Mouse (Mus musculus) heart, embryonic 15.5 days (tissue): ENCODE data around the gene Hnrnpul2. TPM values are rescaled to one million over a fixed set of nuclear protein-coding genes. Genes with fewer than 3 reads are reported as not detected.
A peak's percentile ranks its signal among the peaks of the same experiment; 100 is the strongest.
"Not testable (repeated sequence)": the region's sequence is repeated elsewhere in the genome, so short reads cannot be mapped to it uniquely, and the experiment has no call there.

Experiments used
- ATAC-seq: fragments of 200-750 bp; cut with Nextera tagmentation; replicated peaks from 2 replicates; pipeline ENCODE4 v1.8.0; 2017; ENCODE audit warnings: low read depth, moderate TSS enrichment; ENCODE audit not compliant: insufficient number of reproducible peaks, insufficient read depth, low FRiP score
- H3K27ac ChIP-seq: fragments of 300-500 bp; sonication (generic); 2 replicates; pipeline ENCODE4 v1.5.1; 2015; ENCODE audit warnings: mild to moderate bottlenecking, inconsistent platforms
- H3K27me3 ChIP-seq: fragments of 300-500 bp; sonication (generic); 2 replicates; pipeline ENCODE4 v1.6.1; 2015; ENCODE audit warnings: inconsistent platforms
- H3K36me3 ChIP-seq: fragments of 300-500 bp; sonication (generic); 2 replicates; pipeline ENCODE4 v1.6.1; 2015; ENCODE audit warnings: mild to moderate bottlenecking, inconsistent platforms
- H3K4me1 ChIP-seq: fragments of 300-500 bp; sonication (generic); replicated peaks from 2 replicates; pipeline ENCODE4 v1.6.1; 2015; ENCODE audit warnings: inconsistent platforms
- H3K4me2 ChIP-seq: fragments of 300-500 bp; sonication (generic); 2 replicates; pipeline ENCODE4 v1.6.1; 2015; ENCODE audit warnings: inconsistent platforms, mild to moderate bottlenecking, moderate library complexity
- H3K4me3 ChIP-seq: fragments of 300-500 bp; sonication (generic); 2 replicates; pipeline ENCODE4 v1.5.1; 2015; ENCODE audit warnings: mild to moderate bottlenecking, inconsistent platforms
- H3K9ac ChIP-seq: fragments of 300-500 bp; sonication (generic); 2 replicates; pipeline ENCODE4 v1.6.1; 2015; ENCODE audit warnings: mild to moderate bottlenecking, inconsistent platforms
- H3K9me3 ChIP-seq: fragments of 300-500 bp; sonication (generic); replicated peaks from 2 replicates; pipeline ENCODE4 v1.6.1; 2016; ENCODE audit warnings: inconsistent platforms
- WGBS: fragments of 180-500 bp; shearing (Covaris S2); methylation state at CpG from one replicate; pipeline ENCODE4 v1.1.7; 2015; ENCODE audit warnings: mixed read lengths; 5-methylcytosine and 5-hydroxymethylcytosine counted together
- polyA plus RNA-seq: library from polyadenylated mRNA; unstranded; fragments of >200 nt; fragmentation: Nextera tagmentation; extraction: Ambion mirVana; gene quantifications from 2 replicates; pipeline ENCODE4 v1.2.1, GENCODE M21; 2015

Hnrnpul2 gene
- polyA plus RNA-seq, 1 experiment from 2014 or later, result 2.6 TPM

- 26% methylated on average over 1 of the region's 1 CpGs for WGBS
- H3K36me3 ChIP-seq, result no peaks in the 10 kb centered on the region
- H3K9ac ChIP-seq, result no peak overlapping the region
- no peak for ATAC-seq
- no peaks in the 10 kb centered on the region for H3K4me1 ChIP-seq
- no peaks in the 10 kb centered on the region for H3K27me3 ChIP-seq
- no peak overlapping the region for H3K4me3 ChIP-seq
- no peak overlapping the region for H3K27ac ChIP-seq
- no peak overlapping the region for H3K4me2 ChIP-seq
- no peaks in the 10 kb centered on the region for H3K9me3 ChIP-seq
Observed at GRCm38 (mm10) chr19:8859018-8859417, 39.2 kb downstream of the Hnrnpul2 start.

DNA sequence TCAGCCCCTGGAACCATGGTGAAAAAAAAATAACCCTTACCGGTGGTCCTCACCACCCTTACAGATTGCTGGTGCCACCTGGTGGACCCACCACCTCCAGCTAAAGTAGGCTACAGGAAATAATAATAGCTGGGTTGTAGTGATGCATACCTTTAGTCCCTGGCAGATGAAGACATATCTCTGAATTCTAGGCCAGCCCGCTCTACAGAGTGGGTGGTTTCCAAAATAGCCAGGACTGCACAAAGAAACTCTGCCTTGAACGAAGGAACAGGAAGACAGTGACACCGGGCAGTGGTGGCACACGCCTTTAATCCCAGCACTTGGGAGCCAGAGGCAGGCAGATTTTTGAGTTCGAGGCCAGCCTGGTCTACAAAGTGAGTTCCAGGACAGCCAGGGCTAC lies 44.5 kb downstream of the Hnrnpul2 start:
- ATAC-seq, result no peak
- Histone ChIP-seq H3K9ac (no peak overlapping the region), H3K36me3 (no peaks in the 10 kb centered on the region), H3K27ac (no peak overlapping the region), H3K4me2 (no peak overlapping the region), H3K27me3 (no peaks in the 10 kb centered on the region), H3K4me1 (no peaks in the 10 kb centered on the region), H3K9me3 (no peaks in the 10 kb centered on the region), H3K4me3 (no peak overlapping the region)
- WGBS, result 77% methylated on average over 6 of the region's 6 CpGs

DNA sequence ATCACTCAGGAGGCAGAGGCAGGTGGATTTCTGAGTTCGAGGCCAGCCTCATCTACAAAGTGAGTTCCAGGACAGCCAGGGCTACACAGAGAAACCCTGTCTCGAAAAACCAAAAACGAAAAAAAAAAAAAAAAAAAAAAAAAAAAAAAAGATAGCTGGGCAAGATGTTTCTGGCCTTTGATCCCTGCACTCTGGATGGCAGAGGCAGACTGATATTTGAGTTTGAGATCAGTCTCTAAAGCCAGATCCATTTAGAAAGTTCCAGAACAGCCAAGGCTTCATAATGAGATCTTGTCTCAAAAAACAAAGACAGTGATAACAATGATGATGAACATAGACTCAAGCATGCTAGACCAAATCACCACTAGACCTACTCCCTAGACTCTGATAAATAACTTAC lies 50.6 kb downstream of the Hnrnpul2 start:
- H3K4me1 ChIP-seq, H3K9ac ChIP-seq, H3K27ac ChIP-seq, H3K9me3 ChIP-seq, H3K27me3 ChIP-seq, ATAC-seq: not testable (repeated sequence)
- 78% methylated on average over 3 of the region's 3 CpGs for WGBS
- H3K36me3 ChIP-seq, result peaks cover 24% of the 10 kb centered on the region
- peak overlapping the region; percentile 87 for H3K4me2 ChIP-seq
- H3K4me3 ChIP-seq, result peak overlapping the region; percentile 83

GRCm38 (mm10) chr19:8870838-8871237 lies 51.0 kb downstream of the Hnrnpul2 start:
- H3K27ac ChIP-seq, result peak overlapping the region; percentile 66
- ATAC-seq, result no peak
- H3K4me2 ChIP-seq, result peak overlapping the region; percentile 87
- WGBS, result 42% methylated on average over 9 of the region's 9 CpGs
- peaks cover 28% of the 10 kb centered on the region for H3K36me3 ChIP-seq
- H3K4me3 ChIP-seq, result peak overlapping the region; percentile 83
- H3K9ac ChIP-seq, result peak overlapping the region; percentile 96
- no peaks in the 10 kb centered on the region for H3K9me3 ChIP-seq
- no peaks in the 10 kb centered on the region for H3K27me3 ChIP-seq
- H3K4me1 ChIP-seq, result peaks cover 9% of the 10 kb centered on the region

DNA sequence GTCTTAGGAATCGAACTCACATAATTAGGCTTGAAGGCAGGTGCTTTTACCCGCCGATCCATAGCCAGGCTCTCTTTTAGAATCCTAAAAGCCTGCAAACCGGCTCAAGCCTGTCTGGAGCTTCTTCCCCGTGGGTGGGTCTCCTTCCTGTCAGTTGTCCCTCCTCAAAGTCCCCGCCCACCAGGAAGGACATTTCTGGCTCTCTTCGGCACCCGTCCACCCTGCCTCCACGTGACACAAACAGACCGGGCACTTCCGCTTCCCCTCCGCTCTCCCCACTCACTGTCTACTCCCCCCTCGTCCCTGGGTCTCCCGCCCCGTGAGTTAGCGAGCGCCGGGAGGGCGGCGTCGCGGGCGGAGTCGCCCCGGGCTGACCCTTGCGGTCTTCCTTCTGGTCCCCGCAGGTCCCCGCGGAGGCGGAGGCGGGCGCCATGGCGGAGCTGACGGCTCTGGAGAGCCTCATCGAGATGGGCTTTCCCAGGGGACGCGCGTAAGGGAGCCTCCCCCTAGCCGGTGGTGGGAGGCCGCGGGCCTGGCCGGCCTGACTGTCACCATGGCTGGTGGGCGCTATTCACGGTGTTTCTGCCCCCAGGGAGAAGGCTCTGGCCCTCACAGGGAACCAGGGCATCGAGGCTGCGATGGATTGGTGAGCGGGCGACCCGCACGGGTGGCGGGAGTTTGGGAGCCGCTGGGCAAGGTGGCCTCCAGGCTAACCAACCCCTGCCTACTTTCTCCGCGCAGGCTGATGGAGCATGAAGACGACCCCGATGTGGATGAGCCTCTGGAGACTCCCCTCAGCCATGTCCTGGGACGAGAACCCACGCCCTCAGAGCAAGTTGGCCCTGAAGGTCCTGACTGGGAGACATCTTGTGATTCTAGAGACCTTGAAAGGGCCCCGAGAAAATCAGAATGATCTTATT lies 51.7 kb downstream of the Hnrnpul2 start, which contains the start of gene Ubxn1:
TSS of gene Ubxn1 (plus strand) at position 230 of the 920 bp plus-strand sequence.
- WGBS, result under 1% methylated on average over 57 of the region's 59 CpGs
- Histone ChIP-seq H3K4me2 (peak within 1 kb of the TSS; percentile 87), H3K4me1 (peaks cover 9% of the 10 kb centered on the region), H3K4me3 (peak within 1 kb of the TSS; percentile 83), H3K27ac (peak within 1 kb of the TSS; percentile 80), H3K36me3 (peaks cover 33% of the 10 kb centered on the region), H3K9me3 (no peaks in the 10 kb centered on the region), H3K9ac (peak within 1 kb of the TSS; percentile 96), H3K27me3 (no peaks in the 10 kb centered on the region)
- peak; percentile 96 for ATAC-seq

GRCm38 (mm10) chr19:8872266-8872840 lies 52.5 kb downstream of the Hnrnpul2 start:
- 67% methylated on average over 10 of the region's 10 CpGs for WGBS
- no peak for ATAC-seq
- peak overlapping the region; percentile 80 for H3K27ac ChIP-seq
- H3K4me2 ChIP-seq, result peak overlapping the region; percentile 87
- H3K9ac ChIP-seq, result peak overlapping the region; percentile 96
- H3K4me3 ChIP-seq, result peak overlapping the region; percentile 83
- no peaks in the 10 kb centered on the region for H3K27me3 ChIP-seq
- H3K9me3 ChIP-seq, result no peaks in the 10 kb centered on the region
- peaks cover 9% of the 10 kb centered on the region for H3K4me1 ChIP-seq
- H3K36me3 ChIP-seq, result peaks cover 38% of the 10 kb centered on the region

DNA sequence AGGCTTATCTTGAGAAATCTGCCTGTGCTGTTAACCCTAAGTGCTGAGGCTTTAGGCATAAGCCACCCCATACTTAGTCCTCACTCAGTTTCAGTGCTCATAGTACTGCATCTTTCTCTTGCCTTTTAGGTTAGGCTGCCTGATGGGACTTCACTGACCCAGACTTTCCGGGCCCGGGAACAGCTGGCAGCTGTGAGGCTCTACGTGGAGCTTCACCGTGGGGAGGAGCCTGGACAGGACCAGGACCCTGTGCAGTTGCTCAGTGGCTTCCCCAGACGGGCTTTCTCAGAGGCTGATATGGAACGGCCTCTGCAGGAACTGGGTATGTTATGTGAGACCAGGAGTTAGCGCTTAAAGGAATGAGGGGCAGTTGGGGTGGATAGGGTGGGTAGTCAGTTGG lies 55.2 kb downstream of the Hnrnpul2 start:
- Histone ChIP-seq H3K9ac (no peak overlapping the region), H3K4me1 (peaks cover 19% of the 10 kb centered on the region), H3K27ac (no peak overlapping the region), H3K4me2 (no peak overlapping the region), H3K36me3 (peaks cover 41% of the 10 kb centered on the region), H3K9me3 (no peaks in the 10 kb centered on the region), H3K4me3 (no peak overlapping the region), H3K27me3 (no peaks in the 10 kb centered on the region)
- no peak for ATAC-seq
- WGBS, result 88% methylated on average over 7 of the region's 7 CpGs

GRCm38 (mm10) chr19:8880311-8881033 lies 60.7 kb downstream of the Hnrnpul2 start, which contains the start of gene Uqcc3:
TSS of gene Uqcc3 (minus strand) at chr19:8880923.
- H3K4me3 ChIP-seq, result peak within 1 kb of the TSS; percentile 79
- H3K4me1 ChIP-seq, result peaks cover 15% of the 10 kb centered on the region
- no peaks in the 10 kb centered on the region for H3K27me3 ChIP-seq
- no peaks in the 10 kb centered on the region for H3K9me3 ChIP-seq
- peak within 1 kb of the TSS; percentile 89 for H3K27ac ChIP-seq
- H3K9ac ChIP-seq, result peak within 1 kb of the TSS; percentile 75
- WGBS, result under 1% methylated on average over 42 of the region's 42 CpGs
- H3K4me2 ChIP-seq, result peak within 1 kb of the TSS; percentile 84
- peaks cover 17% of the 10 kb centered on the region for H3K36me3 ChIP-seq
- ATAC-seq, result peak; percentile 94

DNA sequence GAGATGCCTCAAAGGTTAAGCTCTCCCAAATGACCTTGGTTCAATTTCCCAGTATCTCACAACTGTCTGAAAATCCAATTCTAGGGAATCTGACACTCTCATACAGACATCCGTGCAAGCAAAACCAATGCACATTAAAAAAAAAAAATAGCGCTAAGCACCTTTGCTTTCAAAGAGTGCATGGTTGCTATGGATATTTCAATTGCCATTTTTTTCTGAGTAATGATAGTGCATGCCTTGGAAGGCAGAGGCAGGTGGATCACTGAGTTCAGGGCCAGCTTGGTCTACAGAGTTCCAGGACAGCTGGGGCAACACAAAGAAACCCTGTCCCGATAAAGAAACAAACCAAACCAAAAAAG lies 61.2 kb downstream of the Hnrnpul2 start:
- Histone ChIP-seq H3K36me3 (peaks cover 11% of the 10 kb centered on the region; the same call in 1 of the 2 replicates), H3K27ac (peak overlapping the region; percentile 89), H3K4me2 (peak overlapping the region; percentile 84), H3K4me3 (peak overlapping the region; percentile 79), H3K27me3 (no peaks in the 10 kb centered on the region), H3K9me3 (no peaks in the 10 kb centered on the region), H3K9ac (peak overlapping the region; percentile 75), H3K4me1 (peaks cover 15% of the 10 kb centered on the region)
- 9% methylated on average over 3 of the region's 3 CpGs for WGBS
- ATAC-seq, result no peak

DNA sequence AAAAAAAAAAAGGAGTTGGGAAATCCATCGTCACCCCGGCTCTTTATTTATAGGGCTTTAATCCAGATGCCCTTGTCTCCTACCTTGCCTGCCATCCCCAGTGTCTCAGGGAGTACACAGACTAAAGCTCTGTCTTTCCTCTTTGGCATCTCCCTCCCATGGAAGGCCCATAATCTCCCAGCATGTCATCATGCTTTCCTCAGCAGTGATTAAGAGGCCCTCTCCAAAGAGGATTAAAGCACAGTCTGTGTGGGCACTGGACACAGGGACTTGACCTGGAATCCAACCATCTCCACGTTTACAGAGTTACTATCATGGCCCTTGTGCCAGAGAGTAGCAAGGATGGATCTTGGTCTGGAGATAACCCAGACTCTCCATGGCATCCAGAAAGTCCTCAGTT lies 63.8 kb downstream of the Hnrnpul2 start, which contains the start of the genes Lbhd1 and Gm49403:
TSS of gene Lbhd1 (plus strand) at position 117 of the 400 bp plus-strand sequence.
TSS of gene Gm49403 (plus strand) at position 315 of the 400 bp plus-strand sequence.
- Histone ChIP-seq H3K4me2 (no peak within 1 kb of the TSS), H3K9ac (no peak within 1 kb of the TSS), H3K36me3 (no peaks in the 10 kb centered on the region), H3K27ac (no peak within 1 kb of the TSS), H3K9me3 (no peaks in the 10 kb centered on the region), H3K4me3 (no peak within 1 kb of the TSS), H3K27me3 (no peaks in the 10 kb centered on the region), H3K4me1 (peaks cover 22% of the 10 kb centered on the region)
- WGBS, result 61% methylated on average over 3 of the region's 3 CpGs
- no peak for ATAC-seq
